Mouse (Mus musculus): ENCODE measurements around the gene Pard3. TPM values are rescaled to one million over a fixed set of nuclear protein-coding genes. Genes with fewer than 3 reads are reported as not detected.

Gene Pard3
- 10 to 100 TPM; 17.8 to 19.3 TPM for total RNA-seq (2021)
- long read RNA-seq, experiment 1, full-length matches to known transcripts: 4 of 10 reads
- long read RNA-seq, experiment 1, partial matches to known transcripts: 3 of 10 reads
- long read RNA-seq, experiment 1, other reads (novel, unspliced or antisense): 3 of 10 reads
- long read RNA-seq, experiment 2, full-length matches to known transcripts: 4 of 15 reads
- long read RNA-seq, experiment 2, partial matches to known transcripts: 3 of 15 reads
- long read RNA-seq, experiment 2, other reads (novel, unspliced or antisense): 8 of 15 reads

GRCm38 (mm10) chr8:127063551-127064360 lies at the start of gene Pard3:
TSS of gene Pard3 (plus strand) at chr8:127063893.
- H3K4me3 ChIP-seq: peak within 1 kb of the TSS; percentile 80
- peak; percentile 25 for TF ChIP-seq CTCF (IDR thresholded peaks at IDR 0.05)
- H3K27ac ChIP-seq: peak within 1 kb of the TSS; percentile 74
- intact Hi-C loops (cut with DNase I): loop anchor here (2.0 to 5.0 kb wide), 3 partner anchors 75 to 109 kb away; no protein-coding TSS in a partner anchor
- DNase-seq (ENCODE audit: extremely low spot score in 1 of 2, low spot score in 2 of 2): peak; percentile 71 to 78

GRCm38 (mm10) chr8:127021830-127022229 lies 41.9 kb upstream of the Pard3 start:
- TF ChIP-seq CTCF (IDR thresholded peaks at IDR 0.05): no peak
- H3K4me3 ChIP-seq: no peak overlapping the region
- intact Hi-C loops (cut with DNase I): no loop called here
- no peak overlapping the region for H3K27ac ChIP-seq
- no peak for DNase-seq (ENCODE audit: extremely low spot score in 1 of 2, low spot score in 2 of 2)

- intact Hi-C loops (cut with DNase I): no loop called here
These were observed 38.4 kb upstream of the Pard3 start for GRCm38 (mm10) chr8:127025256-127025717.

GRCm38 (mm10) chr8:127025775-127026174 lies 37.9 kb upstream of the Pard3 start:
- TF ChIP-seq CTCF (IDR thresholded peaks at IDR 0.05): no peak
- H3K27ac ChIP-seq: no peak overlapping the region
- intact Hi-C loops (cut with DNase I): no loop called here
- no peak for DNase-seq (ENCODE audit: extremely low spot score in 1 of 2, low spot score in 2 of 2)
- no peak overlapping the region for H3K4me3 ChIP-seq

More at GRCm38 (mm10) chr8:127025256-127025717, 38.4 kb upstream of the Pard3 start:
- no peak overlapping the region for H3K4me3 ChIP-seq
- no peak overlapping the region for H3K27ac ChIP-seq
- TF ChIP-seq CTCF (IDR thresholded peaks at IDR 0.05): no peak
- DNase-seq (ENCODE audit: extremely low spot score in 1 of 2, low spot score in 2 of 2): no peak

DNA sequence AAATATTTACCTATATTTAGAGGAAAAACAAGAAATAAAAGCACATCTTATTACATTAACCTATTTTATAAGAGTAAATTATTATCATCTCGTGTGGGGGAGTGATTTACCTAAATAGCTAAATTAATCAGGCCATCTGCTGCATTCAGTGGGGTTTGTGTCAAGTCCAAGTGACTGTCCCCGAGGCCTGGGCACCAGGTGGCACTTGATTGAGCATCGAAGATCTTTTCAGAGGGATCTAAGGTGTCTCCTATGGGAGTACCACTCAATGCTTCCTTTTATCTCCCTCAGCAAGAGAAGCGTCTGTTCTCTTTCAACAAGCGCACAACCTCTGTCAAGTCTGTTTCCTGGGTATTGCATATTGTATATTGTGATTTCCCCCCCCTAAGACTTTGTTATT lies 32.2 kb upstream of the Pard3 start:
- no peak overlapping the region for H3K4me3 ChIP-seq
- intact Hi-C loops (cut with DNase I): no loop called here
- TF ChIP-seq CTCF (IDR thresholded peaks at IDR 0.05): no peak
- no peak overlapping the region for H3K27ac ChIP-seq
- DNase-seq (ENCODE audit: extremely low spot score in 1 of 2, low spot score in 2 of 2): no peak

DNA sequence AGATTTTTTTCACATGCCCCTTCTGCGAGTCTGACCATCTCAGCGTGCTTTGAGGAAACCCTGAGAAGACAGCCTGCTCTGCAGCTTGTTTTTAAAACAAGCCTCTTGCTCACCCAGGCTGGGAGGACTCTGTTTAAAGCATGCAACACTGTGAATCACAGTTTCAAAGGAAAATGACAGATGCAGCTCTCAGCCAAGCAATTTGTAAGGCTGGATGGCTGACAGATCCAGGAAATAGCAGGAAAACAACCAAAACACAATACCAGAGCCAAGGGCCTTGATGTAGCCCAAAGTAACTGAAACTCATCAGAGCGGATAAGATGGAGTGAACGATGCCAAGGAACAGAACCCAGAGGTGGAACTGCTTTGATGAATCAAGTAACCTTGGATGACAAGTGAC lies 24.8 kb upstream of the Pard3 start:
- no peak overlapping the region for H3K4me3 ChIP-seq
- TF ChIP-seq CTCF (IDR thresholded peaks at IDR 0.05): no peak; the same call in 1 of the 2 replicates
- DNase-seq (ENCODE audit: extremely low spot score in 1 of 2, low spot score in 2 of 2): peak in 1 of 2 experiments; percentile 11
- intact Hi-C loops (cut with DNase I): no loop called here
- H3K27ac ChIP-seq: no peak overlapping the region

- DNase-seq (ENCODE audit: extremely low spot score in 1 of 2, low spot score in 2 of 2): no peak
- TF ChIP-seq CTCF (IDR thresholded peaks at IDR 0.05): no peak
- Histone ChIP-seq H3K27ac (no peak overlapping the region), H3K4me3 (no peak overlapping the region)
- intact Hi-C loops (cut with DNase I): no loop called here
These were observed 13.7 kb upstream of the Pard3 start for GRCm38 (mm10) chr8:127049996-127050395.

DNA sequence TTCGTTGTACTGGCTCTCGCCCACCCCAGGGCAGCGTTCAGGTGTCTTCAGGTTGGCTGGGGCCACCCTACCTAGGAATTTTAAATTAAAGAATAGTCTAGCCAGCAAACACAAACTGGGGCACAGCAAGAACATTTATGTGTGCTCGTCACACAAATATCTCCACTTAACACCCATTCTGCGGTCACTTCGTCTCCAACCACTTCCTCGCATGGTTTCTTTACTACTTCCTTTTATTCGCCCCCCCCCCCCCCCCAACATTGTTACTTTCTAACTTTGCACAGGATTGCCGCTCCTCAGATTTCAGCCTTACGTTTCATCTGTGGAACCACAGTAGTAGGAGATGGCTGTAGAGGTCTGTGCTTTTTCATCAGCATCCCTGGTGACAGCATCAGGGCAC lies 11.6 kb upstream of the Pard3 start:
- no peak overlapping the region for H3K27ac ChIP-seq
- no peak for TF ChIP-seq CTCF (IDR thresholded peaks at IDR 0.05)
- H3K4me3 ChIP-seq: no peak overlapping the region
- no peak for DNase-seq (ENCODE audit: extremely low spot score in 1 of 2, low spot score in 2 of 2)
- intact Hi-C loops (cut with DNase I): no loop called here

- intact Hi-C loops (cut with DNase I): no loop called here
- DNase-seq (ENCODE audit: extremely low spot score in 1 of 2, low spot score in 2 of 2): no peak
- no peak for TF ChIP-seq CTCF (IDR thresholded peaks at IDR 0.05)
- Histone ChIP-seq H3K27ac (no peak overlapping the region), H3K4me3 (no peak overlapping the region)
These were observed 8.6 kb upstream of the Pard3 start for GRCm38 (mm10) chr8:127055081-127055480.

DNA sequence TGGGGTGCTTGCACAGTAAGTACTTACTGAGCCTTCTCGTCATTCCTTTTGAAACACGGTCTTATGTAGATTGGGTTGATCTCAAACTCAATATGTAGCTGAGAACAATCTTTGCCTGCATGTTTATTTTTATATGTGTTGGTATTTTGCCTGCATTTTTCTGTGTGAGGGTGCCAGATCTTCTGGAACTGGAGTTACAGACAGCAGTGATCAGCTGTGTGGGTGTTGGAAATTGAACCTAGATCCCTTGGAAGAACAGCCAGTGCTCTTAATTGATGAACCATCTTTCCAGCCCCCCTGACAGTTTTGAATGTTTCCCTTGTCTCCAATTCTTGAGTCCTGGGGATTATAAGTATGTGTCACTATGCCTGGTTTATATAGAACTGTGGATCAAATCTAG lies 4.9 kb upstream of the Pard3 start:
- Histone ChIP-seq H3K4me3 (no peak overlapping the region), H3K27ac (no peak overlapping the region)
- DNase-seq (ENCODE audit: extremely low spot score in 1 of 2, low spot score in 2 of 2): no peak
- intact Hi-C loops (cut with DNase I): no loop called here
- no peak for TF ChIP-seq CTCF (IDR thresholded peaks at IDR 0.05)

DNA sequence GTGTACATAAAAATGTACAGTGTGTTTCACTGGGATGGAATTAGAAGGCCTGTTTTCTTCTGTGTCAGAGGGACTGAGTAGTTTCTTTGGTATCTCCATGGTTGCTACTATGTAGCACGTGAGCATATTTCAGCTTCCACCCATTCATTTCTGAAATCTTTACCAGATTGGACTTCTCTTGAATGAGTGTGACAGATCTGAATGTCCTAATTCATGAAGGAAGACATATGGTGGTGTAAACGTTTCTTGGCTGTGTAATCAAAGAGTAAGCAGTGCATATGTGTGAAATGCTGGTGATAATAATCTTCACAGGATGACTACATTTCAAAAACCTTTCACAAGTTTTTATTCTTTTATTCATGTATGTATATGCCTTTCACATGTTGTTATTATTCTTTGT lies 3.9 kb upstream of the Pard3 start:
- no peak for TF ChIP-seq CTCF (IDR thresholded peaks at IDR 0.05)
- Histone ChIP-seq H3K4me3 (no peak overlapping the region), H3K27ac (no peak overlapping the region)
- no peak for DNase-seq (ENCODE audit: extremely low spot score in 1 of 2, low spot score in 2 of 2)
- intact Hi-C loops (cut with DNase I): loop anchor here (5.0 kb wide), 1 partner anchor 73 kb away; no protein-coding TSS in a partner anchor
